ENCODE assay signal across 8 mouse cellular contexts in genomic region chr4:141210524-141211219, GRCm38 (mm10). TPM values are rescaled to one million over a fixed set of nuclear protein-coding genes. Genes with fewer than 3 reads are reported as not detected.
DNase-seq lines count a peak whose midpoint lies in the region; ATAC-seq and TF ChIP-seq lines count a peak whose summit lies in the region.

No protein-coding gene starts in this region.

- no peaks in the 10 kb centered on the region for H3K27me3 ChIP-seq in heart, embryonic 11.5 days (ENCODE audit: control insufficient read depth, insufficient read depth, low read length)
- H3K27me3 ChIP-seq in heart, embryonic 16.5 days (ENCODE audit: control insufficient read depth, insufficient read depth, low read length) = no peaks in the 10 kb centered on the region
- no peaks in the 10 kb centered on the region for H3K27me3 ChIP-seq in liver, postnatal 0 days (ENCODE audit: insufficient read depth, low read length)

- peak overlapping the region; percentile 62 for H3K9ac ChIP-seq in heart, embryonic 11.5 days (ENCODE audit: low read depth, low read length)
- H3K9ac ChIP-seq in heart, embryonic 16.5 days (ENCODE audit: low read length) = peak overlapping the region; percentile 55
- H3K9ac ChIP-seq in liver, postnatal 0 days (replicated peaks) = peak overlapping the region; percentile 45

- no peak for TF ChIP-seq CTCF in liver, postnatal 0 days (IDR thresholded peaks at IDR 0.05; ENCODE audit: low read depth)

- H3K4me1 ChIP-seq in heart, embryonic 11.5 days (ENCODE audit: control insufficient read depth, insufficient read depth, low read length) = 0 out of 2 replicates have a peak, but pooled peaks cover 5% of the 10 kb centered on the region
- peaks cover 5% of the 10 kb centered on the region for H3K4me1 ChIP-seq in heart, embryonic 16.5 days (ENCODE audit: control insufficient read depth, insufficient read depth, low read length)
- H3K4me1 ChIP-seq in liver, postnatal 0 days (ENCODE audit: insufficient read depth) = peaks cover 12% of the 10 kb centered on the region

- no peaks in the 10 kb centered on the region for H3K36me3 ChIP-seq in heart, embryonic 11.5 days (ENCODE audit: control insufficient read depth, insufficient read depth, low read length)
- H3K36me3 ChIP-seq in heart, embryonic 16.5 days (ENCODE audit: control insufficient read depth, insufficient read depth) = no peaks in the 10 kb centered on the region
- peaks cover 3% of the 10 kb centered on the region; the same call in 1 of the 2 replicates for H3K36me3 ChIP-seq in liver, postnatal 0 days (replicated peaks; ENCODE audit: insufficient read depth, low read length)

- H3K4me2 ChIP-seq in heart, embryonic 11.5 days = peak overlapping the region; percentile 57
- peak overlapping the region; percentile 55 for H3K4me2 ChIP-seq in heart, embryonic 16.5 days (ENCODE audit: low read depth, low read length)
- H3K4me2 ChIP-seq in liver, postnatal 0 days (ENCODE audit: low read depth, low read length) = peak overlapping the region; percentile 58

- TF ChIP-seq EP300 in liver, postnatal 0 days (IDR thresholded peaks at IDR 0.05; ENCODE audit: low read depth) = no peak

- ATAC-seq in heart, embryonic 11.5 days (replicated peaks; ENCODE audit: insufficient number of reproducible peaks, low FRiP score, low TSS enrichment) = no peak; the same call in 1 of the 2 replicates
- ATAC-seq in heart, embryonic 16.5 days (replicated peaks; ENCODE audit: extremely low read depth, insufficient read depth, low FRiP score) = no peak; the same call in 1 of the 2 replicates
- peak; percentile 67 for ATAC-seq in liver, postnatal 0 days

- 66% methylated on average over 14 of the region's 14 CpGs for WGBS in heart, embryonic 11.5 days (ENCODE audit: insufficient replicate concordance)
- 68% methylated on average over 14 of the region's 14 CpGs for WGBS in heart, embryonic 16.5 days
- 62% methylated on average over 14 of the region's 14 CpGs for WGBS in liver, postnatal 0 days (ENCODE audit: insufficient replicate concordance)

- peak overlapping the region; percentile 31 for H3K4me3 ChIP-seq in heart, embryonic 11.5 days (ENCODE audit: low read depth, low read length)
- H3K4me3 ChIP-seq in heart, embryonic 16.5 days (ENCODE audit: low read length) = peak overlapping the region; percentile 48
- H3K4me3 ChIP-seq in liver, postnatal 0 days (ENCODE audit: low read depth, low read length) = peak overlapping the region; percentile 38

- DNase-seq in heart, adult 8-10 months (ENCODE audit: low spot score) = no peak
- peak; percentile 56 for DNase-seq in T-cell, adult 2 months (ENCODE audit: low spot score)
- DNase-seq in liver, postnatal 0 days = no peak
- no peak for DNase-seq in embryo, embryonic 11 days
- no peak for DNase-seq in c-Kit-positive CD71-positive TER-119-positive erythroid progenitor cells, embryonic 14.5 days (ENCODE audit: low spot score)
- DNase-seq in adrenal gland, adult 8-10 months = no peak

- H3K9me3 ChIP-seq in heart, embryonic 11.5 days (replicated peaks; ENCODE audit: control insufficient read depth, low read length) = no peaks in the 10 kb centered on the region
- no peaks in the 10 kb centered on the region for H3K9me3 ChIP-seq in heart, embryonic 16.5 days (replicated peaks; ENCODE audit: control insufficient read depth, low read length)
- no peaks in the 10 kb centered on the region for H3K9me3 ChIP-seq in liver, postnatal 0 days (ENCODE audit: low read length)

- H3K27ac ChIP-seq in heart, embryonic 11.5 days (ENCODE audit: low read depth, low read length) = peak overlapping the region; percentile 57; the same call in 1 of the 2 replicates
- peak overlapping the region; percentile 81 for H3K27ac ChIP-seq in heart, embryonic 16.5 days (ENCODE audit: low read length)
- H3K27ac ChIP-seq in liver, postnatal 0 days (ENCODE audit: low read depth) = peak overlapping the region; percentile 77

RNA-seq across cellular contexts. Expression of gene Rsg1, which starts 3.1 kb away (rescaled TPM):
- polyA plus RNA-seq in heart, embryonic 11.5 days (2014; fragmentation: Nextera tagmentation; extraction: Ambion mirVana) = 2.0 and 2.4 TPM in 2 replicates
- total RNA-seq in heart, adult 8-10 months (2022) = 1 to 10 TPM in 1 of 4 experiments, under 1 TPM in 3; 0.44 to 1.2 (median 0.66) TPM
- 2.4 and 3.6 TPM in 2 replicates for polyA plus RNA-seq in heart, embryonic 16.5 days (2015; fragmentation: Nextera tagmentation; extraction: Ambion mirVana)
- 0.43 and 0.79 TPM in 2 replicates for polyA plus RNA-seq in liver, postnatal 0 days (2015; fragmentation: Nextera tagmentation; extraction: Ambion mirVana)
- 1 to 10 TPM; 1.6 to 2.6 (median 2.2) TPM for total RNA-seq in adrenal gland, adult 8-10 months (2022)

RNA-seq across cellular contexts. Expression of gene Arhgef19, which starts 28.6 kb away (rescaled TPM):
- polyA plus RNA-seq in heart, embryonic 11.5 days (2014; fragmentation: Nextera tagmentation; extraction: Ambion mirVana) = 1.2 and 1.3 TPM in 2 replicates
- 10 to 100 TPM; 26.2 to 32.2 (median 30.3) TPM for total RNA-seq in heart, adult 8-10 months (2022)
- 2.3 and 4.0 TPM in 2 replicates for polyA plus RNA-seq in heart, embryonic 16.5 days (2015; fragmentation: Nextera tagmentation; extraction: Ambion mirVana)
- 3.0 and 4.2 TPM in 2 replicates for polyA plus RNA-seq in liver, postnatal 0 days (2015; fragmentation: Nextera tagmentation; extraction: Ambion mirVana)
- 100 to 1,000 TPM in 1 of 4 experiments, 10 to 100 TPM in 3; 43.5 to 113 (median 60.0) TPM for total RNA-seq in adrenal gland, adult 8-10 months (2022)
